Mouse (Mus musculus) hindbrain, embryonic 12.5 days (tissue): Measurements from ENCODE around the gene Rft1. TPM values are rescaled to one million over a fixed set of nuclear protein-coding genes. Genes with fewer than 3 reads are reported as not detected.

Source experiments
- ATAC-seq: fragments of 200-750 bp; cut with Nextera tagmentation; 2 replicates; pipeline ENCODE4 v1.8.0; 2017; ENCODE audit warnings: moderate TSS enrichment; ENCODE audit not compliant: low FRiP score
- H3K27ac ChIP-seq: fragments of 300-500 bp; sonication (generic); 2 replicates; pipeline ENCODE4 v1.5.1; 2016; ENCODE audit warnings: mild to moderate bottlenecking
- H3K27me3 ChIP-seq: fragments of 300-500 bp; sonication (generic); 2 replicates; pipeline ENCODE4 v1.6.1; 2016; ENCODE audit warnings: mild to moderate bottlenecking
- H3K36me3 ChIP-seq: fragments of 300-500 bp; sonication (generic); 2 replicates; pipeline ENCODE4 v1.6.1; 2016; ENCODE audit warnings: mild to moderate bottlenecking
- H3K4me1 ChIP-seq: fragments of 300-500 bp; sonication (generic); 2 replicates; pipeline ENCODE4 v1.6.1; 2016
- H3K4me2 ChIP-seq: fragments of 300-500 bp; sonication (generic); replicated peaks from 2 replicates; pipeline ENCODE4 v1.6.1; 2016; ENCODE audit warnings: mild to moderate bottlenecking
- H3K4me3 ChIP-seq: fragments of 300-500 bp; sonication (generic); 2 replicates; pipeline ENCODE4 v1.5.1; 2016; ENCODE audit warnings: mild to moderate bottlenecking
- H3K9ac ChIP-seq: fragments of 300-500 bp; sonication (generic); 2 replicates; pipeline ENCODE4 v1.6.1; 2016; ENCODE audit warnings: mild to moderate bottlenecking, moderate library complexity
- H3K9me3 ChIP-seq: fragments of 300-500 bp; sonication (generic); replicated peaks from 2 replicates; pipeline ENCODE4 v1.6.1; 2016; ENCODE audit warnings: mild to moderate bottlenecking
- WGBS: fragments of 180-500 bp; shearing (Covaris S2); methylation state at CpG from one replicate; pipeline ENCODE4 v1.1.7; 2016; 5-methylcytosine and 5-hydroxymethylcytosine counted together
- polyA plus RNA-seq: library from polyadenylated mRNA; unstranded; fragments of >200 nt; fragmentation: Nextera tagmentation; extraction: Ambion mirVana; gene quantifications from 2 replicates; pipeline ENCODE4 v1.2.1, GENCODE M21; 2016

Rft1 gene
- polyA plus RNA-seq, 1 experiment from 2014 or later, result 13.1 TPM

DNA sequence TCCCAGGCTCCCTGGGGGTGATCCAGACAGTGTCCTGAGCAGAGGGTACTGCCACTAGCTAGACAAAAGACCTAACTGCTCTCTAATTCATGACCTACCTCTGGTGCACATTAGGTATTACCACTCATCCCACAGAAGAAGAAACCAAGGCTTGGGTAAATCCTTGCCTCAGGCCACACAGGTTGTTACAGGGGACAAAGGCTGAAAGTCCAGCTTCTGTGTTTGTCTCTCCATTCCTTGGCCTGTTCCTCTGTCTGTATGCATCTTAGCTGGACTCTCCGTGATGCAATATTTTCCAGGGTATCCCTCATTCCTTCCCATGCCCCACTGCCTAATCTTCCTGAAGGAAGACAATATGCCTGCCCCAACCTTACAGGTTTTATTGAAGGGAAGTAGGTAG is 19.7 kb upstream of the Rft1 start:
- Histone ChIP-seq H3K4me1 (peaks cover 3% of the 10 kb centered on the region; the same call in 1 of the 2 replicates), H3K9me3 (no peaks in the 10 kb centered on the region), H3K27ac (no peak overlapping the region), H3K9ac (no peak overlapping the region; the same call in 1 of the 2 replicates), H3K36me3 (no peaks in the 10 kb centered on the region), H3K4me3 (no peak overlapping the region), H3K27me3 (no peaks in the 10 kb centered on the region), H3K4me2 (no peak overlapping the region)
- 87% methylated on average over 1 of the region's 1 CpGs for WGBS
- no peak for ATAC-seq

DNA sequence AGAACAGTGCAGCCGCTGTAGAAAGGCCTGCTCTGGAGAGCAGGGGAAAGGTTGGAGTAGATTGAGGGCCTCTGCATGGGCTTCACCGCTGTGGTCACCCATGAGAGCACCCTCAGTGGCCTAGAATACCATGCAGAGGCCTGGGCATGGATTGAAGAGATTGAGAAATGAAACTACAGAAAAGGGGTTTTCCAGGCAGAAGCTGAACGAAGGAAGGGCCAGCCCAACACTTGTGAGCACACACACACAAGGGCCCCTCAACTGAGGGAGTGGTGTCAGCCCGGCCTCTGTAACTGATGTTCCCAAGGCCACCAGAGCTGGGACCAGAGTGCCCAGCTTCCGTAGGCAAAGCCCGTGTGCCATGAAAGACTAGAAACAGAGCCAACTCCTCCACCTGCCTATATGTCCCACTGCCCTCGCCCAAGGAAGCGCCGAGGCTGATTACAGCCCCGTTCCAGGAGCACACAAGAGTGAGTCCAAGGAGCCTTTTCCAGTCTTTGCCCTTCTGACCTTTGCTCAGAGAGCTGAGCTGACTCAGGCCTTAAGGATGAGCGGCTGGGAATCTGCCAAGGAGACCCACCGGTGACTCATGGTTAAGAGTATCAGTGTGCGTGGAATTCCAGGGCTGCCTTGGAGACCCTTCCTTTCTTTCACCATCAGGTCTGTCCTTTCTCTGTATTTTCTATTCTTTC is 18.8 kb upstream of the Rft1 start:
- no peaks in the 10 kb centered on the region for H3K9me3 ChIP-seq
- 82% methylated on average over 13 of the region's 13 CpGs for WGBS
- H3K4me1 ChIP-seq, result peaks cover 3% of the 10 kb centered on the region; the same call in 1 of the 2 replicates
- ATAC-seq, result no peak
- no peak overlapping the region for H3K4me2 ChIP-seq
- H3K4me3 ChIP-seq, result no peak overlapping the region
- no peaks in the 10 kb centered on the region for H3K27me3 ChIP-seq
- no peak overlapping the region for H3K9ac ChIP-seq
- H3K36me3 ChIP-seq, result no peaks in the 10 kb centered on the region
- no peak overlapping the region for H3K27ac ChIP-seq

DNA sequence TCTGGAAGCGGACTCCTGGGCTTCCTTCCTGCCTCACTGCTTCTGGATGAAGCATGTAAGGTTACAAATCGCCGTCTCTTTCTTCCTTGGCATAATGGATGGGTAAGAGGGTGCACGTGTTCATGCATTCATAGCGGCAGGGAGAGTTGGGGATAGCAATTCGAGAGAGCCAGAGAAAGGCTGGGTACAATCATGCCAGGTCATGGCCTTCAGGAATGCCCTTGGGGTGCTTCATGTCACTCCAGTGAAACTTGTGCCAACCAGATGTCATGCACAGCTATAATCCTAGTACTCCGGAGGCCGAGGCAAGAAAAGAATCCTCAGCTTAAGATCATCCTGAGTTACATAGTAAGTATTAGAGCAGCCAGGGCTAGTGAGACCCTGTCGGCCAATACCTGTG is 17.7 kb upstream of the Rft1 start:
- ATAC-seq, result no peak
- 88% methylated on average over 9 of the region's 9 CpGs for WGBS

DNA sequence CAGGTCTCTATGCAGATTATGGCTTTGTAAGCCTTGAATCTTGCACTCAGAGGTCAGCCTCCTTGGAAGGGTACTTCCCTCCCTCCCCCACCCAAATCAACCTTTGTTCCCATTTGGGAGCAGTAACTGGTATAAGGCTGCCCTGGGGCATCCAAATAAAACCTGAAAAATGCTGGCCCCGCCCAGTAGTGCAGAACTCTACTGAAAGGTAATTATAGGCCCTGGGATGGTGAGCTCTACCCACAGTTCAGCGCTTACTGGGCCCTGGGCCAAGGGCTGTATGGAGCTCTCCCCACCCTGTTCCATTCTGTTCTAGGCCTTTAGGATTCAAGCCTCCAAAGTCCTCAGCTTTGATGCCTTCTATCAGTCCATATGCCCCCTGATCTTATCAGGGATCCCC is 17.1 kb upstream of the Rft1 start:
- no peak overlapping the region for H3K27ac ChIP-seq
- H3K4me3 ChIP-seq, result no peak overlapping the region
- no peak overlapping the region for H3K9ac ChIP-seq
- no peaks in the 10 kb centered on the region for H3K9me3 ChIP-seq
- no peaks in the 10 kb centered on the region for H3K27me3 ChIP-seq
- H3K4me2 ChIP-seq, result no peak overlapping the region
- no peaks in the 10 kb centered on the region for H3K36me3 ChIP-seq
- H3K4me1 ChIP-seq, result peaks cover 3% of the 10 kb centered on the region; the same call in 1 of the 2 replicates
- no peak for ATAC-seq
- WGBS, result 89% methylated on average over 2 of the region's 2 CpGs

More for the DNA sequence above, 17.7 kb upstream of the Rft1 start:
- no peaks in the 10 kb centered on the region for H3K27me3 ChIP-seq
- no peaks in the 10 kb centered on the region for H3K36me3 ChIP-seq
- H3K4me3 ChIP-seq, result no peak overlapping the region
- no peak overlapping the region for H3K9ac ChIP-seq
- H3K4me1 ChIP-seq, result peaks cover 3% of the 10 kb centered on the region; the same call in 1 of the 2 replicates
- H3K9me3 ChIP-seq, result no peaks in the 10 kb centered on the region
- no peak overlapping the region for H3K4me2 ChIP-seq
- no peak overlapping the region for H3K27ac ChIP-seq

DNA sequence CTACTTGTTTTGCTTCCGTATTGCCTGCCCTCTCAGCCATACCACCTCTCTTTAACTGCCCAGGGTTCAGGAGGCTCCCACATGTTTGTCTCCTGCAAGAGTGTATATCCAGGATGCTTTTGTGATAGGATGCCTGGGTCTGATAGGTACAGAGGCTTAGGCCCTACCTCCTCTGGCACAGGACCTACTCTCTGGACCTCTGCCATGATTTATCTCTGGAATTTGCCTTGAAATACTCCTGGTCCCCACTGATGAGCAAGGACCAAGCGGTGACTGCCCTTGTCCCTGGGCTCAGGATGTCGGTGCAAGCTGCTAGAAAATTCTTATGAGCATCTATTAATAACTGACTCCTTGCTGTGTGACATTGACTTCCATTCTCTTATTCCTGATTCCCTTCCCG is 16.2 kb upstream of the Rft1 start:
- Histone ChIP-seq H3K27me3 (no peaks in the 10 kb centered on the region), H3K4me3 (no peak overlapping the region), H3K27ac (no peak overlapping the region), H3K4me2 (no peak overlapping the region), H3K4me1 (peaks cover 3% of the 10 kb centered on the region; the same call in 1 of the 2 replicates), H3K9ac (no peak overlapping the region), H3K9me3 (no peaks in the 10 kb centered on the region), H3K36me3 (no peaks in the 10 kb centered on the region)
- no peak for ATAC-seq
- 86% methylated on average over 4 of the region's 4 CpGs for WGBS

DNA sequence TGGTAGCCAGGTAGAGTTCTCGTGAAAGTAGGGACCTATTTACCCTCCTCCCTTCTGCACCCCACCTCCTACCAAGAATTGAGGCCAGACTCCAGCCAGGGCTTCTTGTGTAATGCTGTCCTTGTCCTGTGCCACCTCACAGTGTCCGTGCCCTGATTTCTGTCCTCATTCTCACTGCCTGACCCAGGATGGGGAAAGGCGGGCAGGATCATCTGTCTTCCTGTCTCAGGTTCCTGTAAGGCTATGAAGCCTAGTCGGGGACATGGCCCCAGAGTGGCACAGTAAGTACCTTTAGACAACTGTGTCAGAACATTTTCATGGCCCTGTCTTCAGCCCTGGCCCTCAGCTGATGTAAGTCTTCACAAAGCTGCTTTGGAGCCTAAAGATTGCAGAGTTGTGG is 15.5 kb upstream of the Rft1 start:
- H3K36me3 ChIP-seq, result no peaks in the 10 kb centered on the region
- H3K4me2 ChIP-seq, result no peak overlapping the region
- H3K9ac ChIP-seq, result no peak overlapping the region
- no peak for ATAC-seq
- H3K27me3 ChIP-seq, result no peaks in the 10 kb centered on the region
- 77% methylated on average over 4 of the region's 4 CpGs for WGBS
- H3K4me1 ChIP-seq, result peaks cover 3% of the 10 kb centered on the region; the same call in 1 of the 2 replicates
- H3K27ac ChIP-seq, result no peak overlapping the region
- no peak overlapping the region for H3K4me3 ChIP-seq
- H3K9me3 ChIP-seq, result no peaks in the 10 kb centered on the region

DNA sequence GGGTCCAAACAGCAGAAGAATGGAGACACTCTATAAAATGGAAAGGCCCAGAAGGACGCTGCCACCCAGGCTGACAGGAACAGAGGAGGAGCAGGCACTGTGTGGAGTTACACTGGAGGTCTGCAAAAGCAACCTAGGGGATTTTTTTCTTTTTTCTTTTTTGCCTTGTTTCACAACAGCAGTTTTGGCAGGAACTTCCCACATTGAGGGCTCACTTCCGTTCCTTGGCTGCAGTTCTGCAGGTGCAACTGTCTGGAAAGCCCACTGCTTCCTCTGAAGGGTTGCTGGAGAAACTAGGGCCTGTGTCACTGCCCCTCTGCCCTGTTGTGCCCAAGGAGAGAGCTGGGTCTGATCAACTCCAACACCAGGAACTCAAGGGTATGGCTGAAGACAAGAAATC is 12.4 kb upstream of the Rft1 start:
- H3K4me2 ChIP-seq, result no peak overlapping the region
- no peaks in the 10 kb centered on the region for H3K36me3 ChIP-seq
- no peak overlapping the region for H3K4me3 ChIP-seq
- no peak for ATAC-seq
- no peak overlapping the region for H3K9ac ChIP-seq
- H3K27ac ChIP-seq, result no peak overlapping the region
- H3K4me1 ChIP-seq, result peaks cover 5% of the 10 kb centered on the region; the same call in 1 of the 2 replicates
- H3K27me3 ChIP-seq, result no peaks in the 10 kb centered on the region
- no peaks in the 10 kb centered on the region for H3K9me3 ChIP-seq
- WGBS, result 83% methylated on average over 2 of the region's 2 CpGs

DNA sequence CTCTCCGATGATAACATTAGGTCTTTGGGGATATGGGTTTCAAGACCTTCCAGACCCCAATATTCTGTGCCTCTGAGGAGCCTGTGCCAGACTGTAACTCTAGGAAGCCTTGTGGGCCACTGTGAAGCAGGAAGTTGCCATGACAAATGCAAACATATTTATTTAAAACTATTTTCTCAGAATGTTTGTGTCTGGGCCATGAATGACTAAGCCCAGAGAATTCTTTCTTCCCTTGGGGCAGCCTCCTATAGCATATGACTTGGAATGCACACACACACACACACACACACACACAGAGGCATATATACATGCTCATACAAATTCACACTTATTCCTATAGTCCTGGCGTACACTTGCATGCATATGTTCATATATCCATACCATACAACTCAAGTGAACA is 10.1 kb upstream of the Rft1 start:
- Histone ChIP-seq H3K27me3 (no peaks in the 10 kb centered on the region), H3K4me1 (peaks cover 5% of the 10 kb centered on the region; the same call in 1 of the 2 replicates), H3K27ac (no peak overlapping the region), H3K36me3 (no peaks in the 10 kb centered on the region), H3K4me3 (no peak overlapping the region), H3K9ac (no peak overlapping the region), H3K9me3 (no peaks in the 10 kb centered on the region), H3K4me2 (no peak overlapping the region)
- no peak for ATAC-seq
- 85% methylated on average over 2 of the region's 2 CpGs for WGBS

DNA sequence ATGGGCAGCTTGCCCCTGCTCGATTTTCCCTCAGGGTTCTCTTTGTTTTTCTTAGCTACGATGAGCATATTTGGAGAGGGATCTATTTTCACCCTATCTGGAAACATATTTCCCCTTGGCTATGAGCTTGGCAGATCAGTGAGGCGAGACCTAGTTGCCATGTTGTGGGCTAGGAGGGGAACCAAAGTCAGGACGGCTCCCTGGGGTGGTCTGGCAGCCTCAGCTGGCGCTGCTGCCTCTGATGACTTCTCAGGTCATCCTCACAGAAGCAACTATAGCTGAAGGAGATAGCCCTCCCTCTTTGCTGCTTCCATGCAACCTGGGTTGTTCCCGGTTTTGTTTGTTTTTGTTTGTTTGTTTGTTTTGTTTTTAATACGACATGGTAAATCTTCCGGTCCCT is 9.1 kb upstream of the Rft1 start:
- H3K4me2 ChIP-seq, result no peak overlapping the region
- H3K9me3 ChIP-seq, result no peaks in the 10 kb centered on the region
- H3K9ac ChIP-seq, result no peak overlapping the region
- no peaks in the 10 kb centered on the region for H3K36me3 ChIP-seq
- ATAC-seq, result no peak
- H3K4me1 ChIP-seq, result peaks cover 5% of the 10 kb centered on the region; the same call in 1 of the 2 replicates
- H3K27me3 ChIP-seq, result no peaks in the 10 kb centered on the region
- WGBS, result 65% methylated on average over 8 of the region's 8 CpGs
- no peak overlapping the region for H3K27ac ChIP-seq
- no peak overlapping the region for H3K4me3 ChIP-seq

DNA sequence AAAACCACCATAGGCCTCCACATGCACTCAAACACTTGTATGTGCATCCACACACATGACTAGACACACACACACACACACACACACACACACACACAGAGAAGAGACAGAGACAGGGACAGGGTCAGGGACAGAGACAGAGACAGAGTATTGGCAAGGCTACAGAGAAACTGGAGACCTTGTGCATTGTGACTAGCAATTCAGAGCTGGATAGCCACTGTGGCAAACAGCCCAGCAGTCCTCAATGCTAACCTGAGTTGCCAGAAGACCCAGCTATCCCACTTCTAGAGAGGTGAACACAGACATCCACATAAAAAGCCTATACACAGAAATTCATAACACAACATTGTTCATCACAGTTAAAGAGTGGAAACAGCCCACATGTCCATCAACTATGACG is 7.7 kb upstream of the Rft1 start:
- peaks cover 5% of the 10 kb centered on the region; the same call in 1 of the 2 replicates for H3K4me1 ChIP-seq
- H3K4me2 ChIP-seq, result no peak overlapping the region
- no peaks in the 10 kb centered on the region for H3K9me3 ChIP-seq
- no peak for ATAC-seq
- no peak overlapping the region for H3K4me3 ChIP-seq
- no peaks in the 10 kb centered on the region for H3K27me3 ChIP-seq
- no peak overlapping the region for H3K27ac ChIP-seq
- H3K36me3 ChIP-seq, result no peaks in the 10 kb centered on the region
- H3K9ac ChIP-seq, result no peak overlapping the region
- WGBS, result 80% methylated on average over 1 of the region's 1 CpGs

DNA sequence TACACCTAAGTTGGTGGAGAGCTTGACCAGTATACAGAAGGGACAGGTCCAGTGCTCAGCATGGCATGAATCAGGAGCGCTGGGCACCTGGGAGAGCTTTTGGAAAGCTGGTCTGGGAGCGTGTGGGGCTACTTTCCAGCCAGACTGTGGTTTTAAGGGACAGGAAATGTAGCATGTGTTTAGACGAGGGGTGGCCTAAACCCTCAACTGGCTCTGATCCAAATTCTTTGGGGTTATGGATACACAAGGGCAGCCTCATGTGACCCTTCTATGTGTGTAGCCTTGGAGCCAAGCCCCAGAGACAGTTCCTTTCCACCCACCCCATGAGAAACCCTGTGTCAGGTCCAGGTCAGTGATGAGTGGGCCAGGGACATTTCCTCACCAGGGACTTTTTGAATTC is 5.7 kb upstream of the Rft1 start:
- H3K9ac ChIP-seq, result no peak overlapping the region
- H3K27ac ChIP-seq, result no peak overlapping the region
- no peaks in the 10 kb centered on the region for H3K27me3 ChIP-seq
- H3K4me1 ChIP-seq, result peaks cover 5% of the 10 kb centered on the region; the same call in 1 of the 2 replicates
- ATAC-seq, result no peak
- H3K4me2 ChIP-seq, result no peak overlapping the region
- H3K9me3 ChIP-seq, result no peaks in the 10 kb centered on the region
- H3K36me3 ChIP-seq, result no peaks in the 10 kb centered on the region
- H3K4me3 ChIP-seq, result no peak overlapping the region
- WGBS, result 57% methylated on average over 3 of the region's 3 CpGs

DNA sequence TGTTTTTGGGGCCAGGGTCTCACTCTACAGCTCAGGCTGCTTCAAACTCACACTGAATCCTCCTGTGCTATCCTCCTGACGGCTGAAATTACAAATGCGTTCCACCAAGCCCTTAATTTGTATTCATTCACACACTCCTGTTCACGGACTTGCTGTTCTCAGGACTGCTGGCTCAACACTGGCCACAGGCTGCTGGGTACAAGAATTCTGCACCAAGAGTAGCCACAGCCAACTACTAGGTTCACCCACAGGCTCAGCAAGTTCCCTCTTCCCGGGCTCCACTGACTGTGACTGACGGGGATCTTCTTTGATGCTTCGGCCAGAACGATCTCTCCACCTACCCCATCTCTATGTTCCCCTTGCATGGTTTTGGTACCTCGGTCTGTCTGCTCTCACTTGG is 4.4 kb upstream of the Rft1 start:
- H3K27me3 ChIP-seq, result no peaks in the 10 kb centered on the region
- no peaks in the 10 kb centered on the region for H3K36me3 ChIP-seq
- no peak overlapping the region for H3K4me2 ChIP-seq
- H3K9ac ChIP-seq, result no peak overlapping the region
- WGBS, result 78% methylated on average over 8 of the region's 8 CpGs
- peaks cover 6% of the 10 kb centered on the region for H3K4me1 ChIP-seq
- ATAC-seq, result no peak
- H3K27ac ChIP-seq, result no peak overlapping the region
- H3K9me3 ChIP-seq, result no peaks in the 10 kb centered on the region
- H3K4me3 ChIP-seq, result no peak overlapping the region

DNA sequence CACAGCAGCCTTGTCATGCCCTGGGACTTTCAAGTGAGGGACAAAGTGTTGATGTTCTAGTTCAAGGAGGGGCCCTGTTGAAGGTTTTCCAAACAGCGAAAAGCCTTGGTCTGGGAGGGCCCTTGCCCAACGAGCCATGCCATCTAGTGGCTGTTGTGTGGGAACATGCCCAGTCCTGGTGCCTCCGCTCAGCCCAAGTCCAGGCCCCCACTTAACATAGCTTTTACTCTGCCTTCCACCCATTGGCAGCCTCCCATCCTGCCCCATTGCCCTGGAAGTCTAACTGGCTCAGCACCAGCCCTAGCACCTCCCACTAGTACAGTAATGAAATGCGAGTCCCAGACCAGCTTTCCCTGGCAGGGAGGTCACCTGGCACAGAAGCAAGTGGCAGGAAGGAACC is 3.2 kb upstream of the Rft1 start:
- ATAC-seq, result no peak
- Histone ChIP-seq H3K4me2 (no peak overlapping the region), H3K9me3 (no peaks in the 10 kb centered on the region), H3K9ac (no peak overlapping the region), H3K36me3 (no peaks in the 10 kb centered on the region), H3K4me3 (no peak overlapping the region), H3K27ac (no peak overlapping the region), H3K27me3 (no peaks in the 10 kb centered on the region), H3K4me1 (peaks cover 6% of the 10 kb centered on the region; the same call in 1 of the 2 replicates)
- 30% methylated on average over 4 of the region's 4 CpGs for WGBS
